Mouse (Mus musculus) embryonic facial prominence, embryonic 15.5 days (tissue): ENCODE results near the gene Rln3. TPM values are rescaled to one million over a fixed set of nuclear protein-coding genes. Genes with fewer than 3 reads are reported as not detected.

ENCODE experiments used
- ATAC-seq: fragments of 200-750 bp; cut with Nextera tagmentation; 2 replicates; pipeline ENCODE4 v1.8.0; 2017; ENCODE audit warnings: low read depth, moderate TSS enrichment; ENCODE audit not compliant: insufficient number of reproducible peaks, low FRiP score, low TSS enrichment
- H3K27ac ChIP-seq: fragments of 300-500 bp; sonication (generic); replicated peaks from 2 replicates; pipeline ENCODE4 v1.5.1; 2015; ENCODE audit warnings: mild to moderate bottlenecking, inconsistent platforms
- H3K27me3 ChIP-seq: fragments of 300-500 bp; sonication (generic); 2 replicates; pipeline ENCODE4 v1.6.1; 2015; ENCODE audit warnings: inconsistent platforms
- H3K36me3 ChIP-seq: fragments of 300-500 bp; sonication (generic); 2 replicates; pipeline ENCODE4 v1.6.1; 2015; ENCODE audit warnings: mild to moderate bottlenecking, inconsistent platforms
- H3K4me1 ChIP-seq: fragments of 300-500 bp; sonication (generic); 2 replicates; pipeline ENCODE4 v1.6.1; 2015; ENCODE audit warnings: inconsistent platforms
- H3K4me2 ChIP-seq: fragments of 300-500 bp; sonication (generic); replicated peaks from 2 replicates; pipeline ENCODE4 v1.6.1; 2015; ENCODE audit warnings: mild to moderate bottlenecking, inconsistent platforms
- H3K4me3 ChIP-seq: fragments of 300-500 bp; sonication (generic); replicated peaks from 2 replicates; pipeline ENCODE4 v1.5.1; 2015; ENCODE audit warnings: mild to moderate bottlenecking, inconsistent platforms
- H3K9ac ChIP-seq: fragments of 300-500 bp; sonication (generic); 2 replicates; pipeline ENCODE4 v1.6.1; 2015; ENCODE audit warnings: inconsistent platforms
- H3K9me3 ChIP-seq: fragments of 300-500 bp; sonication (generic); replicated peaks from 2 replicates; pipeline ENCODE4 v1.6.1; 2016; ENCODE audit warnings: inconsistent platforms
- WGBS: fragments of 180-500 bp; shearing (Covaris S2); methylation state at CpG from one replicate; pipeline ENCODE4 v1.1.7; 2015; 5-methylcytosine and 5-hydroxymethylcytosine counted together
- polyA plus RNA-seq: library from polyadenylated mRNA; unstranded; fragments of >200 nt; fragmentation: Nextera tagmentation; extraction: Ambion mirVana; gene quantifications from 2 replicates; pipeline ENCODE4 v1.2.1, GENCODE M21; 2015

The Rln3 gene
- polyA plus RNA-seq, 1 experiment from 2014 or later = not detected

GRCm38 (mm10) chr8:84003612-84004246 lies 41.1 kb downstream of the Rln3 start:
- Histone ChIP-seq H3K9ac (peak overlapping the region; percentile 65; the same call in 1 of the 2 replicates), H3K27me3 (no peaks in the 10 kb centered on the region), H3K36me3 (peaks cover 20% of the 10 kb centered on the region), H3K4me3 (peak overlapping the region; percentile 65), H3K4me1 (peaks cover 41% of the 10 kb centered on the region), H3K27ac (peak overlapping the region; percentile 90), H3K4me2 (peak overlapping the region; percentile 93), H3K9me3 (no peaks in the 10 kb centered on the region)
- 64% methylated on average over 6 of the region's 6 CpGs for WGBS
- ATAC-seq = no peak

GRCm38 (mm10) chr8:84002957-84003611 lies 41.7 kb downstream of the Rln3 start:
- Histone ChIP-seq H3K27ac (no peak overlapping the region), H3K4me1 (peaks cover 42% of the 10 kb centered on the region), H3K4me3 (no peak overlapping the region), H3K27me3 (no peaks in the 10 kb centered on the region), H3K4me2 (no peak overlapping the region), H3K9ac (no peak overlapping the region), H3K9me3 (no peaks in the 10 kb centered on the region), H3K36me3 (peaks cover 20% of the 10 kb centered on the region)
- WGBS = 56% methylated on average over 12 of the region's 12 CpGs
- no peak for ATAC-seq

- H3K4me1 ChIP-seq = peaks cover 43% of the 10 kb centered on the region
- H3K27ac ChIP-seq = no peak within 1 kb of the TSS
- no peak for ATAC-seq
- no peaks in the 10 kb centered on the region for H3K27me3 ChIP-seq
- peaks cover 20% of the 10 kb centered on the region for H3K36me3 ChIP-seq
- H3K9ac ChIP-seq = 0 out of 2 replicates have a peak within 1 kb of the TSS, but pooled peaks have one; percentile 6
- H3K4me3 ChIP-seq = peak within 1 kb of the TSS; percentile 10; the same call in 1 of the 2 replicates
- 29% methylated on average over 61 of the region's 61 CpGs for WGBS
- peak within 1 kb of the TSS; percentile 34 for H3K4me2 ChIP-seq
- H3K9me3 ChIP-seq = no peaks in the 10 kb centered on the region
Observed at GRCm38 (mm10) chr8:84001281-84002000, 43.4 kb downstream of the Rln3 start, which contains the start of gene 1700067K01Rik. TSS of gene 1700067K01Rik (plus strand) at chr8:84001502.

GRCm38 (mm10) chr8:83999825-84000224 lies 45.0 kb downstream of the Rln3 start:
- peaks cover 46% of the 10 kb centered on the region for H3K4me1 ChIP-seq
- 81% methylated on average over 2 of the region's 2 CpGs for WGBS
- no peak overlapping the region for H3K9ac ChIP-seq
- peak overlapping the region; percentile 72; the same call in 1 of the 2 replicates for H3K4me2 ChIP-seq
- no peaks in the 10 kb centered on the region for H3K9me3 ChIP-seq
- no peaks in the 10 kb centered on the region for H3K27me3 ChIP-seq
- peaks cover 25% of the 10 kb centered on the region for H3K36me3 ChIP-seq
- 0 out of 2 replicates have a peak overlapping the region, but pooled peaks have one; percentile 2 for H3K4me3 ChIP-seq
- H3K27ac ChIP-seq = no peak overlapping the region
- ATAC-seq = no peak

GRCm38 (mm10) chr8:83999057-83999705 lies 45.6 kb downstream of the Rln3 start:
- 0 out of 2 replicates have a peak overlapping the region, but pooled peaks have one; percentile 91 for H3K27ac ChIP-seq
- H3K4me3 ChIP-seq = peak overlapping the region; percentile 68
- 0 out of 2 replicates have a peak overlapping the region, but pooled peaks have one; percentile 63 for H3K9ac ChIP-seq
- WGBS = 63% methylated on average over 16 of the region's 16 CpGs
- peaks cover 43% of the 10 kb centered on the region for H3K4me1 ChIP-seq
- no peaks in the 10 kb centered on the region for H3K27me3 ChIP-seq
- H3K36me3 ChIP-seq = peaks cover 31% of the 10 kb centered on the region
- ATAC-seq = no peak
- H3K4me2 ChIP-seq = peak overlapping the region; percentile 72
- H3K9me3 ChIP-seq = no peaks in the 10 kb centered on the region

GRCm38 (mm10) chr8:83998231-83999056 lies 46.4 kb downstream of the Rln3 start:
- no peaks in the 10 kb centered on the region for H3K9me3 ChIP-seq
- 1% methylated on average over 88 of the region's 92 CpGs for WGBS
- peak overlapping the region; percentile 91 for H3K27ac ChIP-seq
- no peak for ATAC-seq
- peaks cover 36% of the 10 kb centered on the region for H3K4me1 ChIP-seq
- H3K9ac ChIP-seq = peak overlapping the region; percentile 63
- H3K4me3 ChIP-seq = peak overlapping the region; percentile 68
- H3K36me3 ChIP-seq = peaks cover 36% of the 10 kb centered on the region
- H3K27me3 ChIP-seq = no peaks in the 10 kb centered on the region
- peak overlapping the region; percentile 72 for H3K4me2 ChIP-seq

GRCm38 (mm10) chr8:83997511-83998141 lies 47.2 kb downstream of the Rln3 start, which contains the start of gene Samd1:
TSS of gene Samd1 (plus strand) at chr8:83997672.
- no peak for ATAC-seq
- under 1% methylated on average over 56 of the region's 112 CpGs for WGBS
- H3K27me3 ChIP-seq = no peaks in the 10 kb centered on the region

GRCm38 (mm10) chr8:83996567-83997505 lies 48.0 kb downstream of the Rln3 start:
- peak overlapping the region; percentile 78 for H3K9ac ChIP-seq
- H3K4me2 ChIP-seq = peak overlapping the region; percentile 90
- H3K36me3 ChIP-seq = peaks cover 44% of the 10 kb centered on the region
- peak; percentile 90 for ATAC-seq
- H3K27me3 ChIP-seq = no peaks in the 10 kb centered on the region
- H3K4me3 ChIP-seq = peak overlapping the region; percentile 80
- peak overlapping the region; percentile 98 for H3K27ac ChIP-seq
- under 1% methylated on average over 45 of the region's 103 CpGs for WGBS
- H3K4me1 ChIP-seq = peaks cover 30% of the 10 kb centered on the region
- no peaks in the 10 kb centered on the region for H3K9me3 ChIP-seq

More at GRCm38 (mm10) chr8:83997511-83998141, 47.2 kb downstream of the Rln3 start, which contains the start of gene Samd1:
- Histone ChIP-seq H3K9me3 (no peaks in the 10 kb centered on the region), H3K9ac (peak within 1 kb of the TSS; percentile 78), H3K4me3 (peak within 1 kb of the TSS; percentile 80), H3K4me1 (peaks cover 30% of the 10 kb centered on the region), H3K36me3 (peaks cover 39% of the 10 kb centered on the region), H3K4me2 (peak within 1 kb of the TSS; percentile 90), H3K27ac (peak within 1 kb of the TSS; percentile 98)

GRCm38 (mm10) chr8:83995973-83996372 lies 48.8 kb downstream of the Rln3 start:
- H3K27ac ChIP-seq = peak overlapping the region; percentile 98
- peak overlapping the region; percentile 78; the same call in 1 of the 2 replicates for H3K9ac ChIP-seq
- H3K4me1 ChIP-seq = peaks cover 21% of the 10 kb centered on the region
- H3K4me2 ChIP-seq = peak overlapping the region; percentile 90
- peak overlapping the region; percentile 80 for H3K4me3 ChIP-seq
- no peaks in the 10 kb centered on the region for H3K9me3 ChIP-seq
- WGBS = 17% methylated on average over 12 of the region's 12 CpGs
- ATAC-seq = no peak
- peaks cover 45% of the 10 kb centered on the region for H3K36me3 ChIP-seq
- H3K27me3 ChIP-seq = no peaks in the 10 kb centered on the region
